Mouse (Mus musculus) myocyte (in vitro differentiated cells): Measurements from ENCODE around the gene Esrrb. TPM values are rescaled to one million over a fixed set of nuclear protein-coding genes. Genes with fewer than 3 reads are reported as not detected.

ENCODE experiments used
- H3K27me3 ChIP-seq: one replicate; pipeline ENCODE4 v1.6.1; 2011; ENCODE audit not compliant: control insufficient read depth, insufficient read depth, insufficient read length
- H3K36me3 ChIP-seq: one replicate; pipeline ENCODE4 v1.6.1; 2011; ENCODE audit not compliant: control insufficient read depth, insufficient read depth
- H3K4me2 ChIP-seq: one replicate; pipeline ENCODE4 v1.6.1; 2011; ENCODE audit warnings: low read depth, control low read depth
- H3K4me3 ChIP-seq: one replicate; pipeline ENCODE4 v1.5.1; 2011; ENCODE audit warnings: mild to moderate bottlenecking, control low read depth, moderate library complexity
- H3K79me2 ChIP-seq: one replicate; pipeline ENCODE4 v1.6.1; 2011; ENCODE audit not compliant: control insufficient read depth, insufficient read depth
- H3ac ChIP-seq: one replicate; pipeline ENCODE4 v1.6.1; 2011; ENCODE audit not compliant: control insufficient read depth, insufficient read length
- CEBPB ChIP-seq: IDR thresholded peaks from 2 replicates; pipeline ENCODE4 v1.6.1; 2011; ENCODE audit warnings: mild to moderate bottlenecking, moderate library complexity; ENCODE audit not compliant: poor library complexity, insufficient read depth, severe bottlenecking
- E2F4 ChIP-seq: IDR thresholded peaks from one replicate; pipeline ENCODE4 v1.6.1; 2011; ENCODE audit warnings: mild to moderate bottlenecking, control low read depth, moderate library complexity; ENCODE audit not compliant: insufficient read depth
- MAX ChIP-seq: IDR thresholded peaks from one replicate; pipeline ENCODE4 v1.6.1; 2011; ENCODE audit warnings: low read depth, mild to moderate bottlenecking, control low read depth
- MYOD1 ChIP-seq, 3 experiments: IDR thresholded peaks; one replicate each; pipeline ENCODE4 v1.6.1; 2011; ENCODE audit warnings: control low read depth in 2 of 3, low read depth in 2 of 3, mild to moderate bottlenecking in 2 of 3, moderate library complexity in 1 of 3; ENCODE audit not compliant: insufficient read length in 2 of 3, control insufficient read depth in 1 of 3
- MYOG ChIP-seq, 3 experiments: IDR thresholded peaks; one replicate each; pipeline ENCODE4 v1.6.1; 2011; ENCODE audit warnings: control low read depth in 2 of 3, low read depth in 2 of 3, mild to moderate bottlenecking in 2 of 3; ENCODE audit not compliant: insufficient read length in 2 of 3, control insufficient read depth in 1 of 3, insufficient read depth in 1 of 3
- POLR2A ChIP-seq: IDR thresholded peaks from one replicate; pipeline ENCODE4 v1.6.1; 2011; ENCODE audit warnings: low read depth, mild to moderate bottlenecking, control low read depth, moderate library complexity; ENCODE audit not compliant: insufficient read length
- POLR2AphosphoS2 ChIP-seq: IDR thresholded peaks from one replicate; pipeline ENCODE4 v1.6.1; 2011; ENCODE audit warnings: low read depth, control low read depth; ENCODE audit not compliant: insufficient read length
- REST ChIP-seq: IDR thresholded peaks from one replicate; pipeline ENCODE4 v1.6.1; 2011; ENCODE audit warnings: mild to moderate bottlenecking, control low read depth, moderate library complexity; ENCODE audit not compliant: insufficient read depth, insufficient read length
- SRF ChIP-seq: IDR thresholded peaks from one replicate; pipeline ENCODE4 v1.6.1; 2011; ENCODE audit warnings: low read depth; ENCODE audit not compliant: control insufficient read depth, insufficient read length
- TCF12 ChIP-seq: IDR thresholded peaks from one replicate; pipeline ENCODE4 v1.6.1; 2011; ENCODE audit warnings: mild to moderate bottlenecking, control low read depth; ENCODE audit not compliant: poor library complexity, insufficient read depth, severe bottlenecking
- TCF3 ChIP-seq: IDR thresholded peaks from one replicate; pipeline ENCODE4 v1.6.1; 2011; ENCODE audit warnings: low read depth, control low read depth; ENCODE audit not compliant: insufficient read length
- USF1 ChIP-seq: IDR thresholded peaks from one replicate; pipeline ENCODE4 v1.6.1; 2011; ENCODE audit warnings: low read depth, mild to moderate bottlenecking, control low read depth, moderate library complexity
- polyA plus RNA-seq: library from polyadenylated mRNA; unstranded; fragments of >200 nt; fragmentation: generic; extraction: Trizol; gene quantifications from one replicate; pipeline ENCODE4 v1.2.1, GENCODE M21; 2012; ENCODE audit warnings: missing spikeins

The Esrrb gene
- polyA plus RNA-seq, 1 experiment = 2.3 TPM

DNA sequence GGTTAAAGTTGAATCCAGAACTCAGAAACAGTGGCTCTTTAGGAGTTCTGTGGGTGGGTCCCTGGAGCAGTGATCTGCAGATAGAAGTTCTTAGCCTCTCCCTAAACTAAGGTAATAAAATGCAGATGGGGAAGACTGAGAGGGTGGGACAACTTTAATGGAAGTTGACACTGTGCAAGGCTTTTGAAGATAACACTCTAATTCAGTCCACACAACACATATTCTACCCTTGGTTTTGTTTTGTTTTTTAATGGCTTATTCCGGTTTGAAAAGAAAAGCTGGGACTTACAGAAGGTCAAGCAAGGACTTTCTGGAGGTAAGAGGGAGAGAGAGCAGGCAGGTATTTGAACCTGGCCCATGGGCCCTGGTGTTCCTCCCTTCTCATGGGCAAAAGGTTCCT is 94.1 kb downstream of the Esrrb start:
- H3K27me3 ChIP-seq = no peaks in the 10 kb centered on the region
- no peak overlapping the region for H3K4me3 ChIP-seq
- TF ChIP-seq SRF = no peak
- TF ChIP-seq E2F4 = no peak
- TF ChIP-seq REST = no peak
- TF ChIP-seq POLR2AphosphoS2 = no peak
- no peak for TF ChIP-seq TCF3
- no peak for TF ChIP-seq MYOD1 (IDR thresholded peaks at IDR 0.05; ENCODE audit: control insufficient read depth in 1 of 3, insufficient read length in 2 of 3, low read depth in 2 of 3)
- TF ChIP-seq CEBPB = no peak
- no peak for TF ChIP-seq USF1
- TF ChIP-seq MAX = no peak
- no peak for TF ChIP-seq POLR2A
- no peak for TF ChIP-seq TCF12
- TF ChIP-seq MYOG (IDR thresholded peaks at IDR 0.05; ENCODE audit: control insufficient read depth in 1 of 3, insufficient read depth in 1 of 3, insufficient read length in 2 of 3, low read depth in 2 of 3) = no peak
- no peak overlapping the region for H3ac ChIP-seq
- H3K79me2 ChIP-seq = no peaks in the 10 kb centered on the region
- H3K4me2 ChIP-seq = no peak overlapping the region
- no peaks in the 10 kb centered on the region for H3K36me3 ChIP-seq

DNA sequence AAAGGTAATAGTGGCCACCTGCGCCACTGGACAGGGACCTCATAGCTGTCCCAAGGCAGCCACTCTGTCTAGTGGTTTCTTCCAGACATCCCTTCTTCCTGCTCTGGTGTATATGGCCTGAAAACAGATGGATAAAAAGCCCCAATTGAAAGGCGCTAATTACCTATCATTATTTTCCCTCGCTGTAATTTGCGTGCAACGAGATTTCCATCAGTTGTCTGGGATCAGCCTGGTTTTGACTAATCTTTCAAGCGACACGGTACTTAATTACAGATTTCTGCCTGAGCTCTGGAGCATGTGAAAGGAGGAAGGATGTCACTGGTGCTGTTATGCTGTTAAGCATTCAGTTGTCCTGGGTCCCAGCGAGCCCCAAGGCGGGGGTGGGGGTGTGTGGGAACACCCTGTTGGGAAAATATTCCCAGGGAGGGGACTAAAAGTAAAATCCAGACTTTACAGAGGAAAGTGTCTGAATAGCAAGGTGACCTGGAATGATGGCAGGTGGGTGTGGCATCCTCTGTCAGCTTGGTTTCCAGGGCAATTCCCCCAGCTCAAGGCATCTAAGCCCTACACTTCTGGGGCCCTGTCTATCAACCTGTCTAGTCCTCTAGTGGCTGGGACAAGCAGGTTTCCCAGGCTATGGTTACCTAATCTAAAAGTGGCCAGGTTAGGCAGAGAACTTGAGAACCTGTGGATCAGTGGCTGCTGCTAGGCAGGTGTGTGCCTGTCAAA is 102.0 kb downstream of the Esrrb start:
- Histone ChIP-seq H3ac (no peak overlapping the region), H3K79me2 (no peaks in the 10 kb centered on the region), H3K4me2 (no peak overlapping the region), H3K27me3 (peaks cover 18% of the 10 kb centered on the region), H3K36me3 (no peaks in the 10 kb centered on the region), H3K4me3 (no peak overlapping the region)
- TF ChIP-seq TCF12 = no peak

DNA sequence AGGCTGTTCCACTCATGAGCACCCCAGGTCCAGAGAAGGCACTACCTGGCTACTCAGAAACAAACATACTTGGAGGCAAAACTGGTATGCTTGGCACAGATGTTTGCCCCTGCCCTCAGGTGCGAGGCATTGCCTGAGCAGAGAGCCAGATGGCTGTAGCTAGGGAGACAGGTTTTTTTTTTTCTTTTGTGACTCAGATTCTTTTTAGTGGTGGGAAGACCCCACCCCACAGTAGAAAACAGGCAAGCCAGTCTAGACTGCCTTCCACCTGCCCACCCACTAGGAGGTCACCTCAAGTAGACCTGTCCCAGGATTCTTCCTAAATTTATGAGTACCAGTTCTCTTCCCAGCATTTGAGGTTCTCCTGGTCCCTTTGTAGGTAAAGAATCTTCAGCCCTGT is 103.5 kb downstream of the Esrrb start:
- no peaks in the 10 kb centered on the region for H3K36me3 ChIP-seq
- H3K4me2 ChIP-seq = no peak overlapping the region
- H3ac ChIP-seq = no peak overlapping the region
- no peak overlapping the region for H3K4me3 ChIP-seq
- TF ChIP-seq REST (no peak), TCF12 (no peak), POLR2AphosphoS2 (no peak), MYOG (IDR thresholded peaks at IDR 0.05; ENCODE audit: control insufficient read depth in 1 of 3, insufficient read depth in 1 of 3, insufficient read length in 2 of 3, low read depth in 2 of 3) (no peak), CEBPB (no peak), SRF (no peak), MYOD1 (IDR thresholded peaks at IDR 0.05; ENCODE audit: control insufficient read depth in 1 of 3, insufficient read length in 2 of 3, low read depth in 2 of 3) (no peak), MAX (no peak), E2F4 (no peak), TCF3 (no peak), USF1 (no peak), POLR2A (no peak)
- H3K27me3 ChIP-seq = peaks cover 24% of the 10 kb centered on the region
- no peaks in the 10 kb centered on the region for H3K79me2 ChIP-seq

DNA sequence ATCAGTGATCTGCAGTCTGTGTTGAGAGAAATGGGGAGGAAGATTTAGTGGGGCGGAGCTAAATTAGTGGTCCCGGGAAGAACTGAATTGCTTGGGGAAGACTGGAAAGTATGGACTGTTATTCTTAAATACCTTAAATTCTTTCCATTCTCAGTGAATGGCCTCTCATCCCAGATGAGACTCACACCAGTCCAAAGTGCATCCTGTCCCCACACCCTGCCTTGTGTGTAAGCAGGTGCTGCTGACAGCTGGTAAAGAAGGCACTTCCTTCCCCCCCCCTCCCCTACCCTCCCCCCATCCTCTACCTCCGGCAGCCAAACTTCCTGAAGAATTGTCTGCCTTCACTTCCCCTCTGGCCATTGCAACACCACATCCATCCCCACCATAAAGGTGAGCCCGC is 105.3 kb downstream of the Esrrb start:
- H3ac ChIP-seq = no peak overlapping the region
- TF ChIP-seq MYOD1 (IDR thresholded peaks at IDR 0.05; ENCODE audit: control insufficient read depth in 1 of 3, insufficient read length in 2 of 3, low read depth in 2 of 3) (no peak), TCF12 (no peak), POLR2AphosphoS2 (no peak), E2F4 (no peak), USF1 (no peak), MAX (no peak), TCF3 (no peak), MYOG (IDR thresholded peaks at IDR 0.05; ENCODE audit: control insufficient read depth in 1 of 3, insufficient read depth in 1 of 3, insufficient read length in 2 of 3, low read depth in 2 of 3) (no peak), REST (no peak), CEBPB (no peak), POLR2A (no peak), SRF (no peak)
- H3K36me3 ChIP-seq = no peaks in the 10 kb centered on the region
- peaks cover 24% of the 10 kb centered on the region for H3K27me3 ChIP-seq
- no peaks in the 10 kb centered on the region for H3K79me2 ChIP-seq
- H3K4me2 ChIP-seq = no peak overlapping the region
- H3K4me3 ChIP-seq = no peak overlapping the region

DNA sequence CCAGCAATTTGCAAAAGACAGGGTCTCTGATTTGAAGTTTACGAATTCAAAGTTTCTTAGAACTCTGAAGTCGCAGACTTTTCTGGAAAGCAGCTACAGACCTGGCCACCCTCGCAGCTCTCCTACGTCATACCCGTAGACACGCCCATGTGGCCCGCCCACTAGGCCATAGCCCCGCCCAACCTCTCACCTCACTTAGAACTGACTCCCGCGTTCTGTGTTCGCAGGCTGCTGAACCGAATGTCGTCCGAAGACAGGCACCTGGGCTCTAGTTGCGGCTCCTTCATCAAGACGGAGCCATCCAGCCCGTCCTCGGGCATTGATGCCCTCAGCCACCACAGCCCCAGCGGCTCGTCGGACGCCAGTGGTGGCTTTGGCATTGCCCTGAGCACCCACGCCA is 109.0 kb downstream of the Esrrb start:
- H3K4me3 ChIP-seq = no peak overlapping the region
- TF ChIP-seq SRF (no peak), MYOD1 (IDR thresholded peaks at IDR 0.05; ENCODE audit: control insufficient read depth in 1 of 3, insufficient read length in 2 of 3, low read depth in 2 of 3) (no peak), MAX (no peak), CEBPB (no peak), MYOG (IDR thresholded peaks at IDR 0.05; ENCODE audit: control insufficient read depth in 1 of 3, insufficient read depth in 1 of 3, insufficient read length in 2 of 3, low read depth in 2 of 3) (no peak), E2F4 (no peak), TCF3 (no peak), POLR2A (no peak), TCF12 (no peak), USF1 (no peak), REST (no peak), POLR2AphosphoS2 (no peak)
- no peaks in the 10 kb centered on the region for H3K79me2 ChIP-seq
- H3K36me3 ChIP-seq = no peaks in the 10 kb centered on the region
- no peak overlapping the region for H3K4me2 ChIP-seq
- H3K27me3 ChIP-seq = peaks cover 28% of the 10 kb centered on the region
- no peak overlapping the region for H3ac ChIP-seq
